In genomic region chr4:137097246-137097983, GRCm38 (mm10) we compare ENCODE assay signal across 24 mouse cellular contexts. TPM values are rescaled to one million over a fixed set of nuclear protein-coding genes. Genes with fewer than 3 reads are reported as not detected.
DNase-seq lines count a peak whose midpoint lies in the region; ATAC-seq lines count a peak whose summit lies in the region.
"Had no signal": no experiment of that assay in that cellular context is flagged by ENCODE, and none has a peak within 500 bp of the region (broad histone marks: within the 10 kb centered on the region; RNA-seq: fewer than 3 reads in every experiment).

No protein-coding gene starts in this region.

- ATAC-seq in liver, embryonic 16.5 days (ENCODE audit: low read depth): peak; percentile 74
- no peak for ATAC-seq in liver, embryonic 11.5 days (replicated peaks; ENCODE audit: low FRiP score)
- no peak; the same call in 1 of the 2 replicates for ATAC-seq in embryonic facial prominence, embryonic 13.5 days (ENCODE audit: insufficient number of reproducible peaks, insufficient read depth, low FRiP score, low TSS enrichment, low read depth)
- ATAC-seq in forebrain, embryonic 16.5 days: no peak
- ATAC-seq: forebrain, embryonic 14.5 days; intestine, postnatal 0 days; midbrain, embryonic 15.5 days; Patski had no signal

- no peaks in the 10 kb centered on the region for H3K4me1 ChIP-seq in liver, embryonic 16.5 days (ENCODE audit: control insufficient read depth, low read depth, low read length)
- H3K4me1 ChIP-seq in liver, embryonic 11.5 days (replicated peaks; ENCODE audit: control insufficient read depth, insufficient read depth, low read length): no peaks in the 10 kb centered on the region; the same call in 1 of the 2 replicates
- H3K4me1 ChIP-seq in embryonic facial prominence, embryonic 13.5 days: peaks cover 26% of the 10 kb centered on the region
- H3K4me1 ChIP-seq in limb, embryonic 10.5 days: peaks cover 14% of the 10 kb centered on the region
- no peaks in the 10 kb centered on the region for H3K4me1 ChIP-seq in forebrain, embryonic 16.5 days (replicated peaks; ENCODE audit: control insufficient read depth, insufficient read depth, low read length)
- H3K4me1 ChIP-seq: midbrain, embryonic 15.5 days had no signal

- peak; percentile 35 to 55 for DNase-seq in cerebellum, postnatal 25 days
- DNase-seq in cerebellum, adult 18-20 months: no peak
- no peak for DNase-seq in liver, embryonic 11.5 days (ENCODE audit: low spot score)
- no peak for DNase-seq in limb, embryonic 10.5 days (ENCODE audit: low spot score)
- DNase-seq in yolk sac, embryonic 10.5 days (ENCODE audit: low spot score): no peak
- DNase-seq: adrenal gland, postnatal 14 days; cerebellum, adult 11-12 months; embryo, embryonic 11 days; gastrocnemius, adult 2 months; heart, postnatal 10 days; kidney, adult 9 months; kidney, postnatal 10 days; lung, adult 18-20 months; lung, postnatal 14 days; thymus, postnatal 14 days had no signal

- H3K9me3 ChIP-seq in liver, embryonic 16.5 days (replicated peaks; ENCODE audit: control insufficient read depth, low read length): no peaks in the 10 kb centered on the region; the same call in 1 of the 2 replicates
- no peaks in the 10 kb centered on the region for H3K9me3 ChIP-seq in liver, embryonic 11.5 days (ENCODE audit: control insufficient read depth, low read length)
- no peaks in the 10 kb centered on the region; the same call in 1 of the 2 replicates for H3K9me3 ChIP-seq in embryonic facial prominence, embryonic 13.5 days
- H3K9me3 ChIP-seq in limb, embryonic 10.5 days (replicated peaks): no peaks in the 10 kb centered on the region
- H3K9me3 ChIP-seq in forebrain, embryonic 16.5 days (ENCODE audit: control insufficient read depth, low read length): no peaks in the 10 kb centered on the region
- H3K9me3 ChIP-seq: midbrain, embryonic 15.5 days had no signal

- no peak overlapping the region for H3K4me3 ChIP-seq in liver, embryonic 16.5 days (ENCODE audit: low read depth, low read length)
- no peak overlapping the region for H3K4me3 ChIP-seq in liver, embryonic 11.5 days (ENCODE audit: low read depth, low read length)
- no peak overlapping the region for H3K4me3 ChIP-seq in embryonic facial prominence, embryonic 13.5 days
- no peak overlapping the region for H3K4me3 ChIP-seq in limb, embryonic 10.5 days
- H3K4me3 ChIP-seq in forebrain, embryonic 16.5 days (replicated peaks; ENCODE audit: low read length): no peak overlapping the region
- H3K4me3 ChIP-seq: gastrocnemius, adult 2 months; heart, embryonic 13.5 days; midbrain, embryonic 15.5 days had no signal

- H3K4me2 ChIP-seq in liver, embryonic 16.5 days (ENCODE audit: low read depth, low read length): no peak overlapping the region
- no peak overlapping the region for H3K4me2 ChIP-seq in liver, embryonic 11.5 days
- H3K4me2 ChIP-seq in embryonic facial prominence, embryonic 13.5 days: no peak overlapping the region
- no peak overlapping the region for H3K4me2 ChIP-seq in forebrain, embryonic 16.5 days (ENCODE audit: low read length)
- H3K4me2 ChIP-seq: hindbrain, embryonic 14.5 days; midbrain, embryonic 15.5 days had no signal

- H3K27me3 ChIP-seq in liver, embryonic 16.5 days (ENCODE audit: control insufficient read depth, insufficient read depth, low read depth, low read length): no peaks in the 10 kb centered on the region; the same call in 1 of the 2 replicates
- peaks cover 6% of the 10 kb centered on the region for H3K27me3 ChIP-seq in liver, embryonic 11.5 days (replicated peaks; ENCODE audit: control insufficient read depth, insufficient read depth, low read length)
- H3K27me3 ChIP-seq in embryonic facial prominence, embryonic 13.5 days: no peaks in the 10 kb centered on the region
- H3K27me3 ChIP-seq in limb, embryonic 10.5 days (ENCODE audit: low read depth, poor library complexity, severe bottlenecking): no peaks in the 10 kb centered on the region
- no peaks in the 10 kb centered on the region for H3K27me3 ChIP-seq in forebrain, embryonic 16.5 days (replicated peaks; ENCODE audit: control insufficient read depth, insufficient read depth, low read length)
- H3K27me3 ChIP-seq: midbrain, embryonic 15.5 days; Patski had no signal

- no peaks in the 10 kb centered on the region for H3K36me3 ChIP-seq in liver, embryonic 16.5 days (ENCODE audit: control insufficient read depth, insufficient read depth)
- no peaks in the 10 kb centered on the region for H3K36me3 ChIP-seq in liver, embryonic 11.5 days (ENCODE audit: control insufficient read depth, insufficient read depth, low read length)
- no peaks in the 10 kb centered on the region for H3K36me3 ChIP-seq in embryonic facial prominence, embryonic 13.5 days
- no peaks in the 10 kb centered on the region for H3K36me3 ChIP-seq in limb, embryonic 10.5 days
- no peaks in the 10 kb centered on the region for H3K36me3 ChIP-seq in forebrain, embryonic 16.5 days (ENCODE audit: control insufficient read depth, insufficient read depth)
- H3K36me3 ChIP-seq: heart, embryonic 13.5 days; midbrain, embryonic 15.5 days had no signal

- no peak overlapping the region for H3K9ac ChIP-seq in liver, embryonic 16.5 days (ENCODE audit: low read depth, low read length)
- H3K9ac ChIP-seq in liver, embryonic 11.5 days (ENCODE audit: low read depth, low read length): no peak overlapping the region
- H3K9ac ChIP-seq in embryonic facial prominence, embryonic 13.5 days: no peak overlapping the region
- no peak overlapping the region for H3K9ac ChIP-seq in forebrain, embryonic 16.5 days (replicated peaks; ENCODE audit: low read depth, low read length)
- H3K9ac ChIP-seq: heart, embryonic 13.5 days; hindbrain, embryonic 14.5 days; midbrain, embryonic 15.5 days had no signal

- no peak overlapping the region for H3K27ac ChIP-seq in liver, embryonic 16.5 days (ENCODE audit: low read length)
- H3K27ac ChIP-seq in liver, embryonic 11.5 days (ENCODE audit: low read depth, low read length): no peak overlapping the region
- H3K27ac ChIP-seq in embryonic facial prominence, embryonic 13.5 days: peak overlapping the region; percentile 28; the same call in 1 of the 2 replicates
- peak overlapping the region; percentile 7; the same call in 1 of the 2 replicates for H3K27ac ChIP-seq in limb, embryonic 10.5 days
- H3K27ac ChIP-seq in forebrain, embryonic 16.5 days (ENCODE audit: low read length): no peak overlapping the region
- H3K27ac ChIP-seq: gastrocnemius, adult 2 months; heart, embryonic 13.5 days; hindbrain, embryonic 14.5 days; midbrain, embryonic 15.5 days had no signal

- 60% methylated on average over 17 of the region's 17 CpGs for WGBS in liver, embryonic 16.5 days (ENCODE audit: insufficient replicate concordance)
- WGBS in liver, embryonic 11.5 days: 69% methylated on average over 17 of the region's 17 CpGs
- 66% methylated on average over 17 of the region's 17 CpGs for WGBS in embryonic facial prominence, embryonic 13.5 days
- WGBS in limb, embryonic 10.5 days: 82% methylated on average over 17 of the region's 17 CpGs
- WGBS in forebrain, embryonic 16.5 days: 78% methylated on average over 17 of the region's 17 CpGs

RNA-seq across cellular contexts. Expression of gene Zbtb40, which starts 48.8 kb away (rescaled TPM):
- polyA plus RNA-seq in liver, embryonic 16.5 days (2015; fragmentation: Nextera tagmentation; extraction: Ambion mirVana): 1.3 and 1.6 TPM in 2 replicates
- 4.4 and 5.7 TPM in 2 replicates for polyA plus RNA-seq in liver, embryonic 11.5 days (2014; fragmentation: Nextera tagmentation; extraction: Ambion mirVana)
- 4.5 and 4.9 TPM in 2 replicates for polyA plus RNA-seq in embryonic facial prominence, embryonic 13.5 days (2015; fragmentation: Nextera tagmentation; extraction: Ambion mirVana)
- polyA plus RNA-seq in limb, embryonic 10.5 days (2016; fragmentation: Nextera tagmentation; extraction: Ambion mirVana): 6.7 and 7.2 TPM in 2 replicates
- 5.3 and 6.0 TPM in 2 replicates for polyA plus RNA-seq in forebrain, embryonic 16.5 days (2015; fragmentation: Nextera tagmentation; extraction: Ambion mirVana)

Comparison
In these comparisons a context has a peak if more than half of its experiments do, and no peak if none do; other contexts are left out.
1. DNase-seq: peak in cerebellum, postnatal 25 days (2 of 2); none in cerebellum, adult 18-20 months (0 of 2), liver, embryonic 11.5 days (single experiment), limb, embryonic 10.5 days (single experiment) and yolk sac, embryonic 10.5 days (single experiment).
2. H3K27ac ChIP-seq: peak in embryonic facial prominence, embryonic 13.5 days (single experiment) and limb, embryonic 10.5 days (single experiment); none in liver, embryonic 16.5 days (single experiment), liver, embryonic 11.5 days (single experiment) and forebrain, embryonic 16.5 days (single experiment).